Mouse (Mus musculus): ENCODE results near the gene Agk. TPM values are rescaled to one million over a fixed set of nuclear protein-coding genes. Genes with fewer than 3 reads are reported as not detected.

Gene Agk
- polyA plus RNA-seq, 1 experiment = 11.0 TPM

- H3K79me2 ChIP-seq (ENCODE audit: control insufficient read depth, insufficient read depth) = no peaks in the 10 kb centered on the region
- H3ac ChIP-seq (ENCODE audit: control insufficient read depth, insufficient read length, low read depth) = no peak overlapping the region
- no peaks in the 10 kb centered on the region for H3K27me3 ChIP-seq (ENCODE audit: control insufficient read depth, insufficient read depth, insufficient read length)
- H3K4me3 ChIP-seq (ENCODE audit: insufficient read depth, poor library complexity, severe bottlenecking) = no peak overlapping the region
- no peaks in the 10 kb centered on the region for H3K36me3 ChIP-seq (ENCODE audit: control insufficient read depth, insufficient read depth)
- no peaks in the 10 kb centered on the region for H3K79me3 ChIP-seq (ENCODE audit: low read depth)
- TF ChIP-seq FOSL1 (IDR thresholded peaks at IDR 0.05; ENCODE audit: insufficient read depth, low read length, poor library complexity, severe bottlenecking) = no peak
- no peak for TF ChIP-seq USF1 (IDR thresholded peaks at IDR 0.05; ENCODE audit: low read depth)
- TF ChIP-seq CTCF (IDR thresholded peaks at IDR 0.05; ENCODE audit: control insufficient read depth, insufficient read depth, insufficient read length) = no peak
- TF ChIP-seq MYOG (IDR thresholded peaks at IDR 0.05; ENCODE audit: control insufficient read depth, extremely low read depth, insufficient read length) = no peak
- no peak for TF ChIP-seq MAX (IDR thresholded peaks at IDR 0.05)
- no peak for TF ChIP-seq MYOD1 (IDR thresholded peaks at IDR 0.05; ENCODE audit: control insufficient read depth, insufficient read length, low read depth)
- TF ChIP-seq CEBPB (IDR thresholded peaks at IDR 0.05; ENCODE audit: low read depth) = no peak
Measured at GRCm38 (mm10) chr6:40413565-40413964, 88.6 kb downstream of the Agk start.

- Histone ChIP-seq H3K36me3 (ENCODE audit: control insufficient read depth, insufficient read depth) (no peaks in the 10 kb centered on the region), H3ac (ENCODE audit: control insufficient read depth, insufficient read length, low read depth) (no peak overlapping the region), H3K4me3 (ENCODE audit: insufficient read depth, poor library complexity, severe bottlenecking) (no peak overlapping the region), H3K79me3 (ENCODE audit: low read depth) (no peaks in the 10 kb centered on the region), H3K27me3 (ENCODE audit: control insufficient read depth, insufficient read depth, insufficient read length) (no peaks in the 10 kb centered on the region), H3K79me2 (ENCODE audit: control insufficient read depth, insufficient read depth) (no peaks in the 10 kb centered on the region)
- TF ChIP-seq CEBPB (IDR thresholded peaks at IDR 0.05; ENCODE audit: low read depth) (no peak), CTCF (IDR thresholded peaks at IDR 0.05; ENCODE audit: control insufficient read depth, insufficient read depth, insufficient read length) (no peak), MAX (IDR thresholded peaks at IDR 0.05) (no peak), MYOG (IDR thresholded peaks at IDR 0.05; ENCODE audit: control insufficient read depth, extremely low read depth, insufficient read length) (no peak), USF1 (IDR thresholded peaks at IDR 0.05; ENCODE audit: low read depth) (no peak), FOSL1 (IDR thresholded peaks at IDR 0.05; ENCODE audit: insufficient read depth, low read length, poor library complexity, severe bottlenecking) (no peak), MYOD1 (IDR thresholded peaks at IDR 0.05; ENCODE audit: control insufficient read depth, insufficient read length, low read depth) (no peak)
Measured at GRCm38 (mm10) chr6:40415799-40416198, 90.8 kb downstream of the Agk start.

GRCm38 (mm10) chr6:40418386-40418785, 93.4 kb downstream of the Agk start:
- TF ChIP-seq MYOD1 (IDR thresholded peaks at IDR 0.05; ENCODE audit: control insufficient read depth, insufficient read length, low read depth) (no peak), MAX (IDR thresholded peaks at IDR 0.05) (no peak)
- Histone ChIP-seq H3K4me3 (ENCODE audit: insufficient read depth, poor library complexity, severe bottlenecking) (no peak overlapping the region), H3K79me3 (ENCODE audit: low read depth) (no peaks in the 10 kb centered on the region), H3K27me3 (ENCODE audit: control insufficient read depth, insufficient read depth, insufficient read length) (no peaks in the 10 kb centered on the region), H3ac (ENCODE audit: control insufficient read depth, insufficient read length, low read depth) (no peak overlapping the region), H3K79me2 (ENCODE audit: control insufficient read depth, insufficient read depth) (no peaks in the 10 kb centered on the region), H3K36me3 (ENCODE audit: control insufficient read depth, insufficient read depth) (no peaks in the 10 kb centered on the region)

- no peaks in the 10 kb centered on the region for H3K79me2 ChIP-seq (ENCODE audit: control insufficient read depth, insufficient read depth)
- TF ChIP-seq USF1 (IDR thresholded peaks at IDR 0.05; ENCODE audit: low read depth) (no peak), MYOG (IDR thresholded peaks at IDR 0.05; ENCODE audit: control insufficient read depth, extremely low read depth, insufficient read length) (no peak), MAX (IDR thresholded peaks at IDR 0.05) (no peak), CTCF (IDR thresholded peaks at IDR 0.05; ENCODE audit: control insufficient read depth, insufficient read depth, insufficient read length) (no peak), MYOD1 (IDR thresholded peaks at IDR 0.05; ENCODE audit: control insufficient read depth, insufficient read length, low read depth) (no peak), CEBPB (IDR thresholded peaks at IDR 0.05; ENCODE audit: low read depth) (no peak), FOSL1 (IDR thresholded peaks at IDR 0.05; ENCODE audit: insufficient read depth, low read length, poor library complexity, severe bottlenecking) (no peak)
Measured at GRCm38 (mm10) chr6:40421099-40421498, 96.1 kb downstream of the Agk start.

GRCm38 (mm10) chr6:40423013-40423412, 98.0 kb downstream of the Agk start:
- H3K79me2 ChIP-seq (ENCODE audit: control insufficient read depth, insufficient read depth) = no peaks in the 10 kb centered on the region
- H3K4me3 ChIP-seq (ENCODE audit: insufficient read depth, poor library complexity, severe bottlenecking) = no peak overlapping the region
- no peaks in the 10 kb centered on the region for H3K36me3 ChIP-seq (ENCODE audit: control insufficient read depth, insufficient read depth)
- TF ChIP-seq CTCF (IDR thresholded peaks at IDR 0.05; ENCODE audit: control insufficient read depth, insufficient read depth, insufficient read length) = no peak
- TF ChIP-seq MYOG (IDR thresholded peaks at IDR 0.05; ENCODE audit: control insufficient read depth, extremely low read depth, insufficient read length) = no peak
- TF ChIP-seq MYOD1 (IDR thresholded peaks at IDR 0.05; ENCODE audit: control insufficient read depth, insufficient read length, low read depth) = no peak
- H3K79me3 ChIP-seq (ENCODE audit: low read depth) = no peaks in the 10 kb centered on the region
- no peak overlapping the region for H3ac ChIP-seq (ENCODE audit: control insufficient read depth, insufficient read length, low read depth)
- H3K27me3 ChIP-seq (ENCODE audit: control insufficient read depth, insufficient read depth, insufficient read length) = no peaks in the 10 kb centered on the region

More at GRCm38 (mm10) chr6:40421099-40421498, 96.1 kb downstream of the Agk start:
- Histone ChIP-seq H3K27me3 (ENCODE audit: control insufficient read depth, insufficient read depth, insufficient read length) (no peaks in the 10 kb centered on the region), H3K4me3 (ENCODE audit: insufficient read depth, poor library complexity, severe bottlenecking) (no peak overlapping the region), H3K79me3 (ENCODE audit: low read depth) (no peaks in the 10 kb centered on the region), H3K36me3 (ENCODE audit: control insufficient read depth, insufficient read depth) (no peaks in the 10 kb centered on the region), H3ac (ENCODE audit: control insufficient read depth, insufficient read length, low read depth) (no peak overlapping the region)

GRCm38 (mm10) chr6:40423774-40424173, 98.8 kb downstream of the Agk start:
- Histone ChIP-seq H3ac (ENCODE audit: control insufficient read depth, insufficient read length, low read depth) (no peak overlapping the region), H3K79me3 (ENCODE audit: low read depth) (no peaks in the 10 kb centered on the region), H3K36me3 (ENCODE audit: control insufficient read depth, insufficient read depth) (no peaks in the 10 kb centered on the region), H3K79me2 (ENCODE audit: control insufficient read depth, insufficient read depth) (no peaks in the 10 kb centered on the region), H3K27me3 (ENCODE audit: control insufficient read depth, insufficient read depth, insufficient read length) (no peaks in the 10 kb centered on the region), H3K4me3 (ENCODE audit: insufficient read depth, poor library complexity, severe bottlenecking) (no peak overlapping the region)
- TF ChIP-seq MAX (IDR thresholded peaks at IDR 0.05) (no peak), MYOD1 (IDR thresholded peaks at IDR 0.05; ENCODE audit: control insufficient read depth, insufficient read length, low read depth) (no peak), MYOG (IDR thresholded peaks at IDR 0.05; ENCODE audit: control insufficient read depth, extremely low read depth, insufficient read length) (no peak), CEBPB (IDR thresholded peaks at IDR 0.05; ENCODE audit: low read depth) (no peak), USF1 (IDR thresholded peaks at IDR 0.05; ENCODE audit: low read depth) (no peak), FOSL1 (IDR thresholded peaks at IDR 0.05; ENCODE audit: insufficient read depth, low read length, poor library complexity, severe bottlenecking) (no peak), CTCF (IDR thresholded peaks at IDR 0.05; ENCODE audit: control insufficient read depth, insufficient read depth, insufficient read length) (no peak)
